Mouse (Mus musculus) heart, embryonic 11.5 days (tissue): ENCODE results near the gene Fbxl19. TPM values are rescaled to one million over a fixed set of nuclear protein-coding genes. Genes with fewer than 3 reads are reported as not detected.

Source experiments
- ATAC-seq: fragments of 200-750 bp; cut with Nextera tagmentation; replicated peaks from 2 replicates; pipeline ENCODE4 v1.8.0; 2017; ENCODE audit warnings: moderate library complexity; ENCODE audit not compliant: insufficient number of reproducible peaks, low FRiP score, low TSS enrichment
- H3K27ac ChIP-seq: fragments of 300-500 bp; sonication (generic); 2 replicates; pipeline ENCODE4 v1.5.1; 2014; ENCODE audit warnings: mild to moderate bottlenecking, low read depth, low read length
- H3K27me3 ChIP-seq: fragments of 300-500 bp; sonication (generic); 2 replicates; pipeline ENCODE4 v1.6.1; 2014; ENCODE audit warnings: mild to moderate bottlenecking, low read length, mixed read lengths; ENCODE audit not compliant: control insufficient read depth, insufficient read depth
- H3K36me3 ChIP-seq: fragments of 300-500 bp; sonication (generic); 2 replicates; pipeline ENCODE4 v1.6.1; 2014; ENCODE audit warnings: mild to moderate bottlenecking, low read length, moderate library complexity, mixed read lengths; ENCODE audit not compliant: control insufficient read depth, insufficient read depth
- H3K4me1 ChIP-seq: fragments of 300-500 bp; sonication (generic); 2 replicates; pipeline ENCODE4 v1.6.1; 2014; ENCODE audit warnings: low read length; ENCODE audit not compliant: control insufficient read depth, insufficient read depth
- H3K4me2 ChIP-seq: fragments of 300-500 bp; sonication (generic); 2 replicates; pipeline ENCODE4 v1.6.1; 2014; ENCODE audit warnings: mild to moderate bottlenecking, moderate library complexity
- H3K4me3 ChIP-seq: fragments of 300-500 bp; sonication (generic); 2 replicates; pipeline ENCODE4 v1.5.1; 2014; ENCODE audit warnings: low read depth, low read length
- H3K9ac ChIP-seq: fragments of 300-500 bp; sonication (generic); 2 replicates; pipeline ENCODE4 v1.6.1; 2014; ENCODE audit warnings: mild to moderate bottlenecking, low read depth, low read length, moderate library complexity
- H3K9me3 ChIP-seq: fragments of 300-500 bp; sonication (generic); replicated peaks from 2 replicates; pipeline ENCODE4 v1.6.1; 2016; ENCODE audit warnings: low read length; ENCODE audit not compliant: control insufficient read depth
- WGBS: fragments of 180-500 bp; shearing (Covaris S2); extraction: QIAGEN DNeasy Blood & Tissue Kit; methylation state at CpG from one replicate; pipeline ENCODE4 v1.1.7; 2014; ENCODE audit not compliant: insufficient replicate concordance; 5-methylcytosine and 5-hydroxymethylcytosine counted together
- polyA plus RNA-seq: library from polyadenylated mRNA; unstranded; fragments of >200 nt; fragmentation: Nextera tagmentation; extraction: Ambion mirVana; gene quantifications from 2 replicates; pipeline ENCODE4 v1.2.1, GENCODE M21; 2014

Gene Fbxl19
- polyA plus RNA-seq, 1 experiment from 2014 or later, result 3.3 TPM

DNA sequence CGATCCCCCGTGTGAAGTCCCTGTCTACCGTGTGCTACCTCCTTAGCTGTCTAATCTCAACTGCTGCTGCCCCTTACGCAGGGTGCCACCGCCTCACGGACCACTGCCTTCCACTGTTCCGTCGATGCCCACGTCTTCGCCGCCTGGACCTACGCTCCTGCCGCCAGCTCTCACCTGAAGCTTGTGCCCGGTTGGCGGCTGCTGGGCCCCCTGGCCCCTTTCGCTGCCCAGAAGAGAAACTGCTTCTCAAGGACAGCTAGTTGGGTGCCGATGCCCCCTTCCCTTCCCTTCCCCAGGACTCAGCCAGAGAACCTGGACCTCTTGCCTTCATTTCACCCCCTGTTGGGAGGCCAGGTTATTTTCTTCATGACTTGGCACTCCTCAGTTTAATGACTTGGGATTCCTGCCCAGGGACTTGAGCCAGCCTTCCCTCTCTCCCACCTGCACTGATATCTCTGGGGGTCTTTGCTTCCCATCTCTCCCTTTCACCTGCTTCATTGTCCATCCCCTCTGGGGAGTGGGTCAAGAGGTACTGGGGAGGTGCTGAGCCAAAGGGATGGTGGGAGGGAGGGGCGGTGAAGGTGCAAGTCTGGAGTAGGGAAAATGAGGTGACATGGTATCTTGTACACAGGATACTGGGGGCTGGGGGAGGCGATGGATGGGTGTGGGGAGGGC, 23.5 kb downstream of the Fbxl19 start:
- H3K4me1 ChIP-seq, result peaks cover 18% of the 10 kb centered on the region
- H3K4me3 ChIP-seq, result no peak overlapping the region
- H3K9ac ChIP-seq, result peak overlapping the region; percentile 1; the same call in 1 of the 2 replicates
- peak overlapping the region; percentile 34 for H3K4me2 ChIP-seq
- H3K27me3 ChIP-seq, result peaks cover 4% of the 10 kb centered on the region
- no peaks in the 10 kb centered on the region for H3K9me3 ChIP-seq
- WGBS, result 87% methylated on average over 19 of the region's 19 CpGs
- H3K27ac ChIP-seq, result no peak overlapping the region
- H3K36me3 ChIP-seq, result peaks cover 15% of the 10 kb centered on the region
- ATAC-seq, result no peak

DNA sequence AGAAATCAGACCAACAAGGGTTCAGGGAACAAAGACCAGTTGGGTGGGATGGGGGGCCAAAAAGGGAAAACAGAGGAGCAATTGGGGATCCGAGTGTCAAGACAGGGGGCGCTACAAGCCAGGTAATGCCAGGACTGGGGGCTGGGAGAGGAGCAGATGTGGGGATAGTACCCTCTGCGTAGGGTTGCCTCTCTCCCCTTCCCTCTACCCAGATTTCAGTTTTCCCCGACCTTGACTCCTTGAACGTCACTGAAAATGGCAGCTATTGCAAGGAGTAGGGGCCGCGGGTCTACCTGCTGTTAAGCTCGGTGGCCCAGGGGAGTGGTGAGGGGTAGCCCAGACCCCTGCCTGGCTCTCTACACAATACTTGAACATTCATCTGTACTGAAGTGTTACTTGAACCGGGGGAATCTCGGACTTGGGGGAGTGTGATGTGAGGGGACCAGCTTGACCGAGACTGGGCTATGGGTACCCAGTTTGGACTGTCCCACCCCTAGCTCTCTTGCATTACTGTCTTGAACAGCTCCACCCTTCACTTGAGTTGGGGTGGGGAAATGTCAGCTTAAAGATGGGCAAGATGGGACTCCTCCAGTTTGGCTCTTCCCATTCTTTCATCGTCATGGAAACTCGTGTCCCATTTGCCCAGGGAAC, 24.1 kb downstream of the Fbxl19 start:
- Histone ChIP-seq H3K9me3 (no peaks in the 10 kb centered on the region), H3K9ac (no peak overlapping the region), H3K27me3 (peaks cover under 1% of the 10 kb centered on the region; the same call in 1 of the 2 replicates), H3K4me3 (no peak overlapping the region), H3K4me2 (peak overlapping the region; percentile 99), H3K4me1 (peaks cover 18% of the 10 kb centered on the region), H3K36me3 (peaks cover 14% of the 10 kb centered on the region), H3K27ac (no peak overlapping the region)
- no peak for ATAC-seq
- 48% methylated on average over 13 of the region's 13 CpGs for WGBS

DNA sequence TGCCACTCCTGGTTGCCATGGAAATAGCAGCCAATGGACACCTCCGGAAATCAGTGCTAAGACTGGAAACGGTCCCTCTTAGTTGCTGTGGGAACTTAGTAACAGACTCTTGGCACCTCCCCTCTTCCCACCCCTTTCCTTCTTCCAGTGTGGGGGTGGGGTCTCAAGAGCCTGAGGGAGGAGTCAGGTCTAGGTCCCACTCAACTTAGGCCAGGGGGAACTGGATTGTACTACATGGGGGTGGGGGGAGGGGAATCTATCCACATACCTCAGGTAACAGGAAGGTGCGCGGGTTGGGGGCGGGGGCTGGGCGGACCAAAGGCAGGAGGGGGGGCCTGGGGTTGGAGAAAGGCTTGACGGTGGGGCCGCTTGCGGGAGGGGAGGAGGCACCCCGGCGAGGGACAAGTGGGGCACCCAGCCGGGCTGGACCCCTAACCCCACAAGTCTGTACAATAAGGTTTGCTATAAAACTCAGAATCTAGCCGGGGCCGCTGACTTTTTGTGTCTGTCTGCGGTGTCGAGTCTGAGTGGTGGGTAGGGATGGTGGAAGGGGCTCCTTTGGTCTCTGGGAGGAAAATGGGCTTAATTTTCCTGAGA, 24.8 kb downstream of the Fbxl19 start:
- peaks cover 21% of the 10 kb centered on the region for H3K4me1 ChIP-seq
- peak overlapping the region; percentile 85 for H3K27ac ChIP-seq
- H3K36me3 ChIP-seq, result peaks cover 10% of the 10 kb centered on the region
- H3K4me3 ChIP-seq, result peak overlapping the region; percentile 70
- 2% methylated on average over 16 of the region's 16 CpGs for WGBS
- peak overlapping the region; percentile 92 for H3K9ac ChIP-seq
- peak; percentile 71 for ATAC-seq
- H3K4me2 ChIP-seq, result peak overlapping the region; percentile 99
- H3K9me3 ChIP-seq, result no peaks in the 10 kb centered on the region
- no peaks in the 10 kb centered on the region for H3K27me3 ChIP-seq

DNA sequence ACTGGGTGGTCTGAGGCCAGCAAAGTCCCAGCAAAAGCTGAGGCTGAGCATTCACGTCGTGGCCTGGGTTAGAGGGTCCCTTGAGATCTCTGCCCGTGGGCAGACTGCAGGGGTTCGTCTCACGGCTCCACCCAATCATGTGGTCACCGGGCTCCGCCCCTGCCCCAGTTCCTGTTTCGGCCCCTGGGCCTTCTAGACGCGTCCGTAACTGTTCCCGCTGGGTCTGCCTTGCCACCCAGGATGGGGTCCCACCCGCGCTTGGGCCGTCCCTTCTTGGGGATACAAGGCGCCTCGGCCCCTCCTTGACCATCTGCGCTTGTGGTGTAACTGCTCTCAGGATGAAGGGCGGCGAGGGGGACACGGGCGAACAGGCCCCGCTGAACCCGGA, 25.3 kb downstream of the Fbxl19 start, which contains the start of gene Orai3:
Orai3 (plus strand) TSS at position 165 of the 388 bp plus-strand sequence.
- H3K27me3 ChIP-seq, result no peaks in the 10 kb centered on the region
- H3K9ac ChIP-seq, result peak within 1 kb of the TSS; percentile 92
- H3K9me3 ChIP-seq, result no peaks in the 10 kb centered on the region
- ATAC-seq, result peak; percentile 74
- peak within 1 kb of the TSS; percentile 85 for H3K27ac ChIP-seq
- under 1% methylated on average over 24 of the region's 24 CpGs for WGBS
- peak within 1 kb of the TSS; percentile 99 for H3K4me2 ChIP-seq
- H3K36me3 ChIP-seq, result peaks cover 9% of the 10 kb centered on the region
- peak within 1 kb of the TSS; percentile 70 for H3K4me3 ChIP-seq
- peaks cover 22% of the 10 kb centered on the region for H3K4me1 ChIP-seq

DNA sequence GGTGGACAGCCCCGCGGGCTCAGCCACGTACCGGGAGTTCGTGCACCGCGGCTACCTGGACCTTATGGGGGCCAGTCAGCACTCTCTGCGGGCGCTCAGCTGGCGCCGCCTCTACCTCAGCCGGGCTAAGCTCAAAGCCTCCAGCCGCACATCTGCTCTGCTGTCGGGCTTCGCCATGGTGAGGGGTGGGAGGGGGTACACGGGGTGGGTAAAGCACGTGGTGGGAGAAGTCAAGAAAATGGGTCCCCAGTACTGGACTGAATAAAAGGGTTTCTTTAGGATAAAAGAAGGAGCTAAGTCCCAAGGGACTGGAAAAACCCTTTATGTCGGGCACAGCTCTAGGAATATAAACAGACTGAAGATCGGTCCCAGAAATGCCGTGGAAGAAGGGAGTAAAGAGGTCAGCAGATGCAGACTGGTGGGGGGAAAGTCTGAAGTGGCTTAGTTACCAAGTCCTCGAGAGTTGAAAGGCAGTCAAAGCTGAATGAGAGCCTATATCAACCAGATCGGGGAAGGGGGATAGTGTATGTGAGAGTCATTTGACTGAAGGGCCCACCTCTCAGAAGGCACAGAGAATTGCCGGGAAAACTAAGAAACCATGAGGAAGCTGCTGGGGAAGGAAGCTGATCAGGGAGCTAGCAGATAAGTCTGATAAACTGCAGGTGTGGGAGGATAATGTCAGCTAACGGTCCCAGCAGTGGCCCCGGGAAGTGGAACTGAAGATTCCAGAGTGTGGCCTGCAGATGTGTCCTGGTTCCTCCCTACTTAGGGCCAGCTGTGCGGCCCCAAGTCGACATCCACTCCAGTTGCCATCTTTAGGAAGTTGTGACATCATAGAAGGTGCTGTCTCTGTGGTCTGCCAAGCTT, 25.9 kb downstream of the Fbxl19 start:
- no peaks in the 10 kb centered on the region for H3K9me3 ChIP-seq
- peak; percentile 1; the same call in 1 of the 2 replicates for ATAC-seq
- 2% methylated on average over 27 of the region's 27 CpGs for WGBS
- peak overlapping the region; percentile 99 for H3K4me2 ChIP-seq
- H3K4me1 ChIP-seq, result peaks cover 22% of the 10 kb centered on the region
- peak overlapping the region; percentile 92 for H3K9ac ChIP-seq
- no peaks in the 10 kb centered on the region for H3K27me3 ChIP-seq
- H3K4me3 ChIP-seq, result peak overlapping the region; percentile 70
- H3K36me3 ChIP-seq, result peaks cover 9% of the 10 kb centered on the region
- peak overlapping the region; percentile 85 for H3K27ac ChIP-seq

DNA sequence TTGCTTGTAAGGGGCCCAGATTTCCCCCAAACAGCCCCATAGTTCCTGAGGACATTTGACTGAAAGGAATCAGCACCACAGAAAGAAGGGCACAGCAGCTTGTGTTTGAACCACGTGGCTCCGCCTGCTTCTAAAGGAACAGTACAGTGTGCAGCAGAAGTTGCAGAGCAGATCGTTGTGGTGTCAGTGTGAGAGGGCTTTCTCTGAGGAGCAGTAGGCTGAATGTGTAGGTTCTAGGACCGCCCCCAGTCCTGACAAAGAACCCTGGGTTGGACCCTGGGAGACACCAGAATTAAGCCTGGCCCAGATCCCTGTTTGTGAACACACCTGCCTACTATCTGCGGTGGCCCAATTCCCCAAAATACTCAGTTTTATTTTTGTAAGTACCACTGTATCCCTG, 26.9 kb downstream of the Fbxl19 start:
- Histone ChIP-seq H3K27me3 (no peaks in the 10 kb centered on the region), H3K36me3 (peaks cover 8% of the 10 kb centered on the region), H3K9me3 (no peaks in the 10 kb centered on the region), H3K4me2 (peak overlapping the region; percentile 2; the same call in 1 of the 2 replicates), H3K4me3 (no peak overlapping the region), H3K27ac (no peak overlapping the region), H3K9ac (no peak overlapping the region), H3K4me1 (peaks cover 22% of the 10 kb centered on the region)
- no peak for ATAC-seq
- 74% methylated on average over 5 of the region's 5 CpGs for WGBS

DNA sequence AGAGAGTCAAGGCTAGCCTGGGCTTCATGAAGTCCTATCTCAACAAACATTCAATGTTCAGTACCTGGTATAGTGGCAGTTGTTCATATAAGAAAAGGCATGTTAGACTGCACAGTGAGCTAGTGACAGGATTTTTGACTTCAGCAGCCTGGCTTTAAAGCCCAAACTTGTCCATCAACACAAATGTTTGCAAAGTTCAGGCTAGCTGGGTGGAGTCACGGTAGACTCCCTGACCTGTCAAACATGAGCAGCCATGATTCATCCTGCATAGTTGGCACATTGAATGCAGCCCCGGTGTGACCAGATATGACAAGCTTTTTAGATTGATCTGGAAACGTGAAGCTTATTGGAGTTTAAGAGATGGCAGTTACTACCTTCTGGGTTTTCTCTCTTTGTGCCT, 27.7 kb downstream of the Fbxl19 start:
- Histone ChIP-seq H3K27me3 (no peaks in the 10 kb centered on the region), H3K27ac (no peak overlapping the region), H3K9me3 (no peaks in the 10 kb centered on the region), H3K4me1 (peaks cover 22% of the 10 kb centered on the region), H3K4me2 (no peak overlapping the region), H3K9ac (no peak overlapping the region), H3K36me3 (peaks cover 8% of the 10 kb centered on the region), H3K4me3 (no peak overlapping the region)
- 75% methylated on average over 3 of the region's 3 CpGs for WGBS
- ATAC-seq, result no peak

DNA sequence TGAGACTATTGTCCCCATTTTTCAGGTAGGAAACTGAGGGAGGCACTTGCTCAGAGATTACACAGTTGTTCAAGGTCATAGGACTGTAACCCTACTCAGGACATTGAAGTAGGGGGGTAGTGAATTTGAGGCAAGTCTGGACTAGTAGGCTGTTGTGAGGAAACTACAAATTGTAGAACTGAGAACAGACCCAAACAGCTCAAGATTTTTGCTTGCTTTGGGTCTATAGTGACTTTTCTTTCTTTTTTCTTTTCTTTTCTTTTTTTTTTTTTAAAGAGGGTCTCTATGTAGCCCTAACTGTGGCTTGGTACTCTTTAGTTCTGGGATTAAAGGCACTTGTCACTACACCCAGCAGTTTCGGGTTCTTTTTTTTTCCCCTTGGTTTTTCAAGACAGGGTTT, 28.2 kb downstream of the Fbxl19 start:
- no peak overlapping the region for H3K27ac ChIP-seq
- no peaks in the 10 kb centered on the region for H3K9me3 ChIP-seq
- no peak overlapping the region for H3K9ac ChIP-seq
- no peaks in the 10 kb centered on the region for H3K27me3 ChIP-seq
- H3K36me3 ChIP-seq, result peaks cover 5% of the 10 kb centered on the region
- WGBS, result 88% methylated on average over 1 of the region's 1 CpGs
- H3K4me1 ChIP-seq, result peaks cover 22% of the 10 kb centered on the region
- H3K4me3 ChIP-seq, result no peak overlapping the region
- no peak for ATAC-seq
- no peak overlapping the region for H3K4me2 ChIP-seq
